Mouse (Mus musculus) right cerebral cortex, postnatal 10 days (tissue): ENCODE results near the gene Bcas1.

Experiments used
- DNase-seq, 2 experiments: peaks; one replicate each; pipeline ENCODE4 v3.0.0; 2021; ENCODE audit warnings: low spot score in 2 of 2

The Bcas1 gene

GRCm38 (mm10) chr2:170310310-170310987, 117.2 kb downstream of the Bcas1 start:
- DNase-seq: no peak

GRCm38 (mm10) chr2:170308966-170309365, 118.7 kb downstream of the Bcas1 start:
- no peak for DNase-seq

- DNase-seq: no peak
Measured at GRCm38 (mm10) chr2:170308033-170308820, 119.4 kb downstream of the Bcas1 start.

- DNase-seq: no peak
Measured at GRCm38 (mm10) chr2:170307589-170308021, 120.0 kb downstream of the Bcas1 start.

- no peak for DNase-seq
Measured at GRCm38 (mm10) chr2:170306637-170307320, 120.9 kb downstream of the Bcas1 start.

GRCm38 (mm10) chr2:170304766-170305165, 122.9 kb downstream of the Bcas1 start:
- peak; percentile 44 to 51 for DNase-seq

GRCm38 (mm10) chr2:170303595-170303994, 124.0 kb downstream of the Bcas1 start:
- DNase-seq: no peak

- DNase-seq: no peak
Measured at GRCm38 (mm10) chr2:170302825-170303224, 124.8 kb downstream of the Bcas1 start.
